Mouse (Mus musculus) ovary, postnatal 10 days (tissue): ENCODE results near the gene Izumo2.
A peak's percentile ranks its signal among the peaks of the same experiment; 100 is the strongest.
"Not testable (repeated sequence)": the region's sequence is repeated elsewhere in the genome, so short reads cannot be mapped to it uniquely, and the experiment has no call there.

Source experiments
- DNase-seq: peaks from one replicate; pipeline ENCODE4 v3.0.0; 2022; ENCODE audit warnings: low spot score

Gene Izumo2

DNA sequence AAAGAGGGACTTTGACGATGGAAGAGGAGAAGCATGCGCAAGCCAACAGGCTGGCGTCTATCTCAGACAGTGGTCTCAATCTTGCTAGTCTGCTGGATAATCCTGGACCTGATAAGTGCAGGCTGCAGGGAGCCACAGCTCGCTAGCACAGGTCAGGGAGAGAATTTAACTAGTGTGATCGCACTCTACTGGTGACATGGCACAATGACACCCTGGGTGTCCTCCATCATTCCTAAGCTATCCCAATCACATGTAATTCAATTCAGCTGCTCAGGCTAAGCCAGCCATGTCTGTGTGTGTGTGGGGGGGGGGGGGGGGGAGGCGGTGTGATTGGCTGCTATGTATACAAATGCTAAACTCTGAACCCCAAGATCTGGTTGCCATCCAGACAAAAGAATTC lies 6.6 kb upstream of the Izumo2 start:
- DNase-seq, result no peak

DNA sequence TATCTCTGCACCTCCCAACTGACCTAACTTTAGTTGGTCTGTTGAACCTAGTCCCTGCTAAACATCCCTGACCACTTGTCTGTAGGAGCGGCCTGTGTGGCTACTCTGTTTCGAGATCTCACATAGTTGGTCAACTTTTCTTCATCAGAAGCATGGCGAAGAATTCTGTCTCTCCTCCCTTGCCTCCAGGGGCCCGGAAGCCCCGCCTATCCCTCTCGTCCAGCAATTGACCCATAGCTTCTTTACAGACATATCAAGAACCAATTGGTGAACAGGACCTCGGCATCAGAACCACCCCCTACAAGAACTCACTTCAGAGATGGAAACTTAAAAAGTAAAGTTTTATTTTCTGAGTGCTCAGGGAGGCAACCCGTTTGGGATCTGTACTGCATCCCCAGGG lies 5.6 kb upstream of the Izumo2 start:
- no peak for DNase-seq

DNA sequence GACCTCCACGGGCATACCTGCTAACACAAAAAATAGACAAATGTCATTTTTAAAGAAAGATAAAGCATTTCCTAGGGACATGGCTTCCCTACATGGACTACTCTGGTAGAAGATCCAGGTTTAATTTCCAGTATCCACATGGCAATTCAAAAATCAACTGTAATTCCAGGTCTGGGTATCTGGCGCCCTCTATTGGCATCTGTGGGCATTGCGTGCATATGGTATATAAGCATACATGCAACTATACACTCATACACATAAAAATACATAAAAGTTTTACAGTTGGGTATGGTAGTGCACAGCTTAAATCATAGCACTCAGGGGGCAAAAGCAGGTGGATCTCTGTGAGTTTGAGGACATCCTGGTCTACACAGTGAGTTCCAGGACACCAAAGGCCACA lies 4.2 kb upstream of the Izumo2 start:
- no peak for DNase-seq

DNA sequence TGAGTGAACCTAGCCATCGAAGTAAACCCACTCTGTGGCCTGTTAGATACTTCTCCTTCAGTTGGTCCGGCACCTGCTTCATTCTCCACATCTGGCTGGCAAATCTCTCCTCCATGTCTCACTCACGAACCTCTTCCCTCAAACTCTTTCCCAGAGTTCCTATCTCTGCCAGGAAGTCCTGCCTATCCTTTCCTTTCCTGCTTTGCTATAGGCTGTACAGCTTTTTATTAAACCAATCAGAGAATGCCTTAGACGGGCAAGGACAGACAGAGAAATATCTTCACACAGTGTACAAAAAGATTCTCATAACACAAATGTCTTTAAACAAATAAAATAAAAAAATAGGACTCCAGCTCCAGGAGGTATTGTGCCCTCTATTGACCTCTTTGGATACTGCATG lies 3.5 kb upstream of the Izumo2 start:
- no peak for DNase-seq

DNA sequence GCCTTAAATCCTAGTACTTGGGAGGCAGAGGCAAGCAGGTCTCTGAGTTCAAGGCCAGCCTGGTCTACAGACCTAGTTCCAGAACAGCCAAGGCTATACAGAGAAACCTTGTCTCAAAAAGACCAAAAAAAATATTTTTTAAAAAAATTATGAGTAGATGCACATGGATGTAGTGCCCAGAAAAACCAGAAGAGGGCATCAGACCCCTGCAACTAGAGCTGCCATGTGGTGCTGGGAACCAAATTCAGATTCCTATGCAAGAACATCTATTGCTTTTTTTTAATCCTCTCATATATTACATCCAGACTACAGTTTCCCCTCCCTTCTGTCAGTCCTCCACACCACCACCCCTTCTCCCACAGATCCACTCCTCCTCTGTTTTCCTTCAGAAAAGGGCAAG lies 2.2 kb upstream of the Izumo2 start:
- no peak for DNase-seq

DNA sequence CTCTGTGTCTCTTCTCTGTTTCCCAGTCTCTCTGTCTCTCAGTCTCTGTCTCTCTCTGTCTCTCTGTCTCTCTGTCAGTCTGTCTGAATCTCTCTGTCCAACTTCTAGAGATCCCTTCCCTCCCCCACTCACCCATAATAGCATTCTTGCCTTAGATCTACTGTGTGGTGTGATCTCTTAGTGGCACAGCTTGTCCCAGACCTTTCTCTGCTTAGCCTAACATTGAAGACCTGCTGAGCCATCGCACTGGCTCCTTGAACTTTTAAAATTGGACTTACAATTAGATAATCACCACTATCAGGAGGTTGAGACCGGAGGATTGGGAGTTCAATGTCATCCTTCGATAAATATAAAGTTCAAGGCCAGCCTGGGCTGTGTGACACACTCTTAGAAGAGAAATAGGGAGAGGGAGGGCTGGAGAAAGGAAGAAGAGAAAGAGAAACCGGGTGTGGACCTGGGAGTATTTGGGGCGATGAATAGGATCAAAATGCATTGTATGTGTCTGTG lies 1.3 kb upstream of the Izumo2 start:
- no peak for DNase-seq

DNA sequence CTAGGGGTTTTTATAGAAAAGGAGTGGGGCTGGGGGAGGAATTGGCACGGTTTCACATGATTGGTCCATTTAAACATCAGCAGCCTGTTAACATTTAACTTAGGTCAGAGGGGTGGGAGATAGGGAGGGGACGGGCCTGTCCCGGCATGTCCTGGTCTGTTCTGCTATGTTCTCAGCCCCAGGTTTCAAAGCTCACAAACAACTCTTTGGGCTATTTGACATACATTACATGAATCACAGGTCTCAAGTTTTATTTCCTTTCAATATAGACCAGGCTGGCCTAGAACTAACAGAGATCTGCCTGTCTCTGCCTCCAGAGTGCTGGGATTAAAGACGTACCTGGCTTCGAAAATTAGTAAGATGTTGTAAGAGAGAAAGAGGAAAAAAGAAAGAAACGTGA lies 449 bp upstream of the Izumo2 start:
- not testable (repeated sequence) for DNase-seq

DNA sequence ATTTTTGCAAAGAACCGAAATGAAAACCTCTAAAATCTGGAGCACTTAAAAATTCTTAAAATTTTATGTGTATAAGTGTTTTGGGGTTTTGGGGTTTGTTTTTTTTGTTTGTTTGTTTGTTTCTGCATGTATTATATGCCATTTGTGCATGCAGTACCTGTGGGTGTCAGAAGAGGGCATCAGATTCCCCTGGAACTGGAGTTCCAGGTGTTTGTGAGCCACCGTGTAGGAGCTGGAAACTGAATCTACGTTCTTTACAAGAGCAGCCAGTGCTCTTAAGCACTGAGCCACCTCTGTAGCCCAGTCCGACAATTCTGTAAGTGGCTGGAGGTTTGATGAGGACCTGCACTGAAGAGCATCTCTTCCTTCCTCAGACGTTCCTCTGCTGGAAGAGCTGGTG lies 1.3 kb downstream of the Izumo2 start:
- no peak for DNase-seq

DNA sequence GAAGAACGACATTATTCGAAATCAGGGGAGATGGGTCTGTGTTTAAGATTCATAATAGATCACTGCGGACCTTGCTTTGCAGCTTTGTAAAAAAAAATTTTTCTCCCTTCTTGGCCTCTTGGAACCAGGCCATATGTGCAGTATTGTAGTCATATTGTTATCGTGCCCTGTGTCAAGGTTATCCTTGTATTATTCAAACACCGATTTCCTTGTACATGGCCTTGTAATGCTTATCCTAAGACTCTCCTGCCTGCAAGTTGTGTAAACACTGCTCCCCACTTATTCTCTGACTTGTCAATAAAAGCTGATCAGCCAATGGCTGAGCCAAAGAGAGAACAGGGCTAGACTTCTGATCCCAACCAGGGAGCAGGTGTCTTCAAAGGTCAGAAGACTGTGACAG lies 13.5 kb downstream of the Izumo2 start:
- no peak for DNase-seq

DNA sequence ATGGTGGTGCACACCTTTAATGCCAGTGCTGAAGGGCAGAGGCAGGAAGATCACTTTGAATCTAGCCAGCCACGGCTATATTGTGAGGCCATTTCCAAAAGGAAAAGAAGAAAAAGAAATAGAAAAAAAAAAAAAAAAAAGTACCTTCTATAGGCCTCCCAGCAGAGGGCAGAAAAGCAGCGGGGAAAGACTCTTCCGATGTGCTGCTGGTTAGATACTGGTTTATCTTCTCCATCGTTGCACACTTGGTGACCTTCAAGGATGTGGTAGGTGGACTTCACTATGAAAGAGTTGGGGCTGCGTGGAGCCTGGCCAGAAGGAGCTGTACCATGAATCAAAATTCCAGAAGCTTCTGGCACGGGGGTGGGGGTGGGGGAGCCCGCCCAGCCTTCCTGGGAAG lies 15.8 kb downstream of the Izumo2 start:
- no peak for DNase-seq

DNA sequence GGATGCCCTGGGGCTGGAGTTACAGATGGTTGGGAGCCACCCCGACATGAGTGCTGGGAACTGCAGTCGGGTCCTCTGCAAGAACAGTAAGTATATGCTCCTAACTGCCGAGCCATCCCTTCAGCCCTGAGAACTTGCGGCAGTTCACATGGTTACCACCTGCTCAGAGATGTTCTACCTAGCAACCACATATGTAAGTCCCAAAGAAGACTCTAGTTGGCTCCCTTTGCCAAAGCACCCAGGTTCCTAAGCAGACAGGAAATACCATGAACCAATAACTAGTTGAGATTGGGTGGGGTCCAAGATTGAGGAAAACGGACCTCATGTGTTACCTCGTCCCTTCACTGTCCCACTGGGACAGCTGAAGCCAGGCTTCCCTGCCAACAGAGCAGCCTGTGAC lies 17.8 kb downstream of the Izumo2 start:
- no peak for DNase-seq

DNA sequence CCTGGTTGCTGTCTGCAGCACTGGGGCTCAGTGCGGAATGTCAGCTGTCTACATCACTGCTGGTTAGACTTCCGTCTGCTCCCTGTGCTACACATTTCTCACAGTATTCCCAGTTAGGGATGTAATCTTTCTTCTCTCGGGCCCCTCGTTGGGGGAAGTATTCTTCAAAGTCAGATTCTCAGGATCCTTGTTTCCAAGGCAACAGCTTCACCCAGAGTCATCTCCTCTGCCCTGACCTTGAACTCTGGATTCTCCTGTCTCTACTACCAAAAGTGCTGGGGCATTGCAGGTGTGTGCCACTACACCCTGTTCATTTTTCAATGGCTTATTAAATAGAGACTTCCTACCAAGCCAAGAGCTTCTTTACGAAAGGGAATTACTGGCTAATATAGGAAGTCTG lies 18.6 kb downstream of the Izumo2 start:
- DNase-seq, result no peak

DNA sequence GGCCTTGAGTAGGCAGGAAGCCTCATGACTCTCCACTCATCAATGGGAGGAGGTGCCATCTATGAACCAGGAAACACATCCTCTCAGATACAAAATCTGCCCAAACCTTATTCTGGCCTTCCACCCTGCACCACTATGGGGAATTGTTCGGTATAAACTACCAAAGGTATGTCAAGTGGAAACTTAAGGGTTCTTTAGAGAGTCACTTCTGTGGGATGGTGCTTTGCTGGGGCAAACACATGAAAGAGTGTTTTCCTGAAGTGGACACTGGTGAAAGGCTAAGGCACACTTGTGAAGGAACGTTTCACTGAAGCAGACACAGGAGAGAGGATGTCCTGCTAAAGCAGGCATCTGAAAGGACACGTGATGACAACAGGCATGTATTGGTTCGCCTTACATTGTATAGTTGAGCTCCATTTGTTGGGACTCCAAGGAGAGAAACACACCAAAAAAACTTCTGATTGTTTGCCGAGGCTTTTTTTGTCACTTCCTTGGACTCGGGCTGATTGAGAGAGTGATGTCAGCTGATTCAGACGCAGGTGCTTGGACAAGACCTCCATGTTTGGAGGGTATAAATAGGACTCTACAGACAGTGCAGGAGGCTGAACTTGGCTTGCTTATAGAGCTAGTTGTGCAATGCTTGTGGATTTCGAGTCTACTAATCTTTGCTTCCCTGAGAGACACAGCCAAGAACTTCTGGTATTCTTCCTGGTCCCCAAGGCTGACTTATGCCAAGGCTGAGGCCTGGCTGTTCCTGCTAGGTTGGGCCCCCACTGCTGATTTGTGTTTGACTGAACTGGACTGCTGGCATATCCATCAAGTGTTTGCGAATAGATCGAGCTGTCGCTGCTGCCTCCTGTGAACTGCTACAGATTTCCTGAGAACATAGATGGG lies 19.8 kb downstream of the Izumo2 start:
- DNase-seq, result no peak

DNA sequence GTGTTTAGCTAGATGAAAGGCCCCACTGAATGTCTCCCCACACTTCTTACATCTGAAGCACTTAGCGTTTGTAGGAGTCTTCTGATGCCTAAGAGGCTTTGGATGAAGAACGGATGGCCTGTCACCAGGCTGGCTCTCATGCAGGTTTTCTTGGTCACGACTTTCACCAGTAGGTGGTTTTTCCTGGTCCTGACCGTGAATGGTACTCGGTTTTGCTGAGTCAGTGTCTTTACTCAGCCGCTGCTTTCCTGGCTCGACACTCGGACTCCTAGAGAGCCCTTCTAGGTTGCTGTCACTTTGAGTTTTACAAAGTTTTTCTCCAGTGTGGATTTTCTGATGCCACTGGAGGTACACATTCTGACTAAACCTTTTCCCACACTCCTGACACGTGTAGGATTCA lies 25.2 kb downstream of the Izumo2 start:
- DNase-seq, result no peak

DNA sequence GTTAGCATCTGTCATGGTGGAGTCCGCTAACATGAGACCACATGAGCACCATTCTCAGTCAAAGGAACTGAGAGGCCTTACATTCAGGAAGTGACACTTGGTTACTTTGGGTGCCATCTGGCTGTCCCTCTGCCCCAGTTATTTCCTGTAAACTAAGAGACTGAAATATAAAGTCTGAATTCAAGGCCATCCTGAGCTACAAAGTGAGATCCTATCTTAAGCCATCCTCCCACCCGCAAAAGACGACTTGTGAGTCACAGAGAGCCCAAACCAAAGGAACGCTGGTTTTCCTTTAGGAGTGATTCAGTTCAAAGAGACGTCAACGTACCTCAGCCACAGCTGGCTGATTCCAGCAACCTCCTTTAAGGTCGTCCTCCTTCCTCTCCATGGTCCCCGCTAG lies 32.8 kb downstream of the Izumo2 start:
- no peak for DNase-seq

DNA sequence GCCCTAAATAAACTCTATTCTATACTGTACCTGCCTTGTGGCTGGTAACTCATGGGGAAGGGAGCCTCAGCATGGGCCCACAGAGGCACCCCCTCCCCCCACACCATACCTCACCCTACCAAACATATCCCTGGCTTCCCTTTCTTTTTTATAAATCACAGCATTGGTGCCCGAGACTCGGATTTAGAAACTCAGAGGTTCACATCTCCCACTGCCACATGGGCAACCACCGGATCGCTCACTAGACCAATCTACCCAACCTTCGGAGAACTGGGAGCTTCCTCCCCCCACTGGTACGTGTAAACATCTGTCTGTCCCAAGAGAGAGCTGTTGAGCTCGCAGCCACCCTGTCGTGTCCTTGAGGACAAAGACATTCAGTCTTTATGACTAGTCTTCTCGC lies 35.7 kb downstream of the Izumo2 start:
- no peak for DNase-seq

DNA sequence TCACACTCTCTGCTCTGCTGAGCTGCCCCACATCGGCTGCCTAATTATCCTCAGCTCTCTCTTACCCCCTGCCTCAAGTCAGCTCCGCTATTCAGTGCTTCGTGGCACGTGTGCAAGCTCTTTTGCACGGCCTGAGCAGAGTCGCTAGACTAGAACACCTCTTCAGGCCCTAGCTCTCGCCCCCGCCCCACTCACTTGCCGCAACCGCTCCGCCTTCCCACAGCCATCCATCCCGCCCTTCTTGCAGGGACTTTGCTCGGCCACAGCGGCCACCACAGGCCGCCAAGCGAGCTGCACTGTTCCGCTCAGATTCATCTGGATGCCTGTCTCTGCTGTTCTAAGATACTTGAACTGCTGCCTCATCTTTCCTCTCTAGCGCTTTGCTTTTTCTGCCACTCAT lies 36.5 kb downstream of the Izumo2 start:
- DNase-seq, result peak; percentile 9

DNA sequence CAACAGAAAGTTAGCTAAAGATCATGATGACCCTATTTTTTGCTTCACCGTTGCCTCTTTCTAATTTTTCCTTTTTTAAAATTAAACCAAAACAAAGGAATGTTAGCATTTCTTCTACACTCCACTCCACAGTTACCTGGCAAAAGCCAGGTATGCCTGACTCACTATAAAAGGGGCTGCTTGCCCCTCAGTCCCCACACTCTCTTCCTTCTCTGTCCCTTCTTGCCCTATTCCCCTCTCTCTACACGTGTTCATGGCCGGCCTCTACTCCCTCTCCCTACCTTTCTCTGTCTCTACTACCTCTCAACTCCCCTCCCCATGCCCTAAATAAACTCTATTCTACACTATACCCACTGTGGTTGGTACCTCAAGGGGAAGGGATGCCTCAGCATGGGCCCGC lies 38.6 kb downstream of the Izumo2 start:
- DNase-seq, result no peak

DNA sequence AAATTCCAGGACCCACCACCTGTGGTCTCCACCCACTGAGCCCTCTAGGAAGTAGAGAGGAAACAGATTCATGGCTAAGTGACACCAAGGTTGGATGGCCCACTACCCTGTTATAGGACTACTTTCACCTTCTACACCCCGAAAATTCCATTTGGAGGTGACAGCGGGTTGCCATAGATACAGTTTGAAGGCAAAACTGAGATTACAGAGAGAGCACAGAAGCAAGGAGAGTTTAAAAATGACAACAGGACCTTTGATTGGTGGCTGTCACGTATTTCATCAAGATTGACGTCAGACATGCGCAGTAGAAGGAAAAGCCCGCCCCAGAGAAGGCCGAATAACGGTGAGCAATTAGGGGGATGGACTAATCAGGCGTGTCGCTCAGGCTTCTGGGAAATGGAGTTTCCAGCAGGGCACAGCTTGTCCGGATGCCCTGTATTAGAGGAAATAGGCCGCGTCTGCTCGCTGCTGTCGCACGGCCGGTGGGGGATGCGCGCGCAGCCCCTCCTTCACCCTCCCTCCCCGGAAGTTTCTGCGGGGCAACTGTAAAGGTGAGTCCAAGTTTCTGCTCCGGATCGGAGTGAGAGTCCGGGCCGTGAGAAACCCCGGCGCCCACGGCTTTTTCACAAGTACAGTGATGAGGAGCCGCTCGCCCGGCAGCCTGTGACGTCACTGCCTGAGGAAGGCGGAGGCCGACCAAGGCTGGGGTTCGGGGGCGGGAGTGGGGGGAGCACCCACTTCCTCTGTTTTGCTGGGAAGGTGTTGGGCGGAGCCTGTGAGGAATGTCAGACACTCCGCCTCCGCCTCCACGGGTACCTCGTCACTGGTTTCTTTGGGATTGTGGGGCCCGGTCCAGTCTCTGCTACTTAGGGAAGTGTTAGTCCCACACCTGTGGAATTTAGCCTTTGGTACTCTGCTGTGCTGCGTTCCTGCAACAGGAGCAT lies 39.8 kb downstream of the Izumo2 start, which contains the start of gene Vrk3:
Vrk3 (plus strand) TSS at position 313 of the 944 bp plus-strand sequence.
- peak; percentile 80 for DNase-seq

DNA sequence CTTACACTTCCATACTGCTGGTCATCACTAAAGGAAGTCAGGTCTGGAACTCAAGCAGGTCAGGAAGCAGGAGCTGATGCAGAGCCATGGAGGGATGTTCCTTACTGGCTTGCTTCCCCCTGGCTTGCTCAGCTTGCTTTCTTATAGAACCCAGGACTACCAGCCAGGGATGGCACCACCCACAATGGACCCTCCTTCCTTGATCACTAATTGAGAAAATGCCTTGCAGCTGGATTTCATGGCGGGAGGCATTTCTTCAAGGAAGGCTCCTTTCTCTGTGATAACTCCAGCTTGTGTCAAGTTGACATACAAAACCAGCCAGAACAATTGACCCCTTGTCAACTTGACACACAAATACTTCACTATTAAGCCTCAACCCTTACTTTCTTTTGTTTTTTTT lies 42.4 kb downstream of the Izumo2 start, which contains the start of gene Zfp473:
Zfp473 (minus strand) TSS at position 101 of the 400 bp plus-strand sequence.
- not testable (repeated sequence) for DNase-seq

DNA sequence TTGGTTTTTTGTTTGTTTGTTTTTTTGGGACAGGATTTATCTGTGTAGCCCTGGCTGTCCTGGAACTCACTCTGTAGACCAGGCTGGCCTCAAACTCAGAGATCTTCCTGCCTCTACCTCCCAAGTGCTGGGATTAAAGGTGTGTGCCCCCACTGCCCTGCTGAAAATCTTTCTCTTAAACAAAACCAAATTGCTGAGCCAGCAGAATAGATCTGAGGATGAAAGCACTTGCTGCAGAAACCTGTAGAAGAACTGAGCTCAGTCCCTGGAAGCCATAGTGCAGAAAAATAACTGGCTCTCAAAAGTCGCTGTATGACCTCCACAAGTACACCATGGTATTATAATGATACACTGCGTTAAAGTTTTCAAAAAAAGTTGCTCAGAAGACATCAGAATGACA lies 48.6 kb downstream of the Izumo2 start:
- DNase-seq, result no peak

DNA sequence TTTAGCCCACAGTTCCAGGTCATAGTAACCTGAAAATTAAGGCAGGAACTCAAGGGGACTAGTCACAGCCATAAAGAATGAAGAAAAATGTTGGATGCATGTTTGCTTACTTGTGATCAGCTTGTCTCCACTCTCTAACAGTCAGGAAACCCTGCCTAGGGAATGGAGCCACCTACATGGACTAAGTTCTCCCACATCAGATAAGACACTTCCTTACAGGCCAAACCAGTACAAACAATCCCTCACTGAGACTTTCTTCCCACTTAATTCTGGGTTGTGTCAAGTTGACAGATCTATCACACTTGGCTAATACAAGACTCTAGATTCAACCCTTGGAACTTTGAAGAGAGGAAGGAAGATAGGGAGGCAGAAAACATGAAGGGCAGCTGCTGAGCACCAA lies 51.8 kb downstream of the Izumo2 start:
- no peak for DNase-seq

DNA sequence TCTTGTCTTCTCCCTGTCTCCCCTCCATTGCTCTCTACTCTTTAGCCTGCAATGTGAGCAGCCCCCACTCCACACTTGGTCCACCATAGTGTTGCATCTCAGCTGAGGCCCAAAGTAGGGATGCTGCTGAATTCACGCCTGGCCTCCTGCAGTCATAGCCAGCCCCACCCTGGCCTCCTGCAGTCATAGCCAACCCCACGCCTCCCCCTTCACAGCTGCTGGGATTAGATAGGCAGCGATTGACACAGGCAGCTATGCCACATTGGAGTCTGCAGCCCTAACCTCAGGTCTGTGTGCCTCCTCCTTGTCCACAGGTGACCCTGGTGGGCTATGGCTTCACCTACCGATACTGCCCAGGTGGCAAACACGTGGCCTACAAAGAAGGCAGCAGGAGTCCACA lies 59.6 kb downstream of the Izumo2 start:
- no peak for DNase-seq
